Mouse (Mus musculus): ENCODE results near the gene Pepd. TPM values are rescaled to one million over a fixed set of nuclear protein-coding genes. Genes with fewer than 3 reads are reported as not detected.

The Pepd gene
- polyA plus RNA-seq, 1 experiment from 2014 or later: 41.0 TPM

Small RNA genes within 50 kb of the gene (microRNA-seq; reads per million reads assigned to microRNA genes)
- gene Gm25033: not detected

Other genes starting within 250 kb of the Pepd start
- 0.44 and 1.3 TPM in 2 replicates for gene Chst8, start 99.7 kb upstream of the Pepd start, polyA plus RNA-seq (2015; fragmentation: Nextera tagmentation; extraction: Ambion mirVana)
- gene Cebpg, start 144.2 kb downstream of the Pepd start, polyA plus RNA-seq (2015; fragmentation: Nextera tagmentation; extraction: Ambion mirVana): 18.0 and 22.1 TPM in 2 replicates
- gene Cebpa, start 206.9 kb downstream of the Pepd start, polyA plus RNA-seq (2015; fragmentation: Nextera tagmentation; extraction: Ambion mirVana): 0.77 and 2.2 TPM in 2 replicates